Mouse (Mus musculus): ENCODE results near the gene Etaa1. TPM values are rescaled to one million over a fixed set of nuclear protein-coding genes. Genes with fewer than 3 reads are reported as not detected.
A peak's percentile ranks its signal among the peaks of the same experiment; 100 is the strongest.

The Etaa1 gene
- polyA plus RNA-seq (2014; fragmentation: Nextera tagmentation; extraction: Ambion mirVana), result 14.1 and 15.5 TPM in 2 replicates

- Histone ChIP-seq H3K4me2 (peak within 1 kb of the TSS; percentile 73), H3K4me1 (replicated peaks; ENCODE audit: control insufficient read depth, insufficient read depth, low read length) (0 out of 2 replicates have a peak, but pooled peaks cover 6% of the 10 kb centered on the region), H3K27ac (ENCODE audit: low read depth, low read length) (peak within 1 kb of the TSS; percentile 95), H3K9ac (ENCODE audit: low read depth, low read length) (peak within 1 kb of the TSS; percentile 98), H3K9me3 (ENCODE audit: control insufficient read depth, low read length) (no peaks in the 10 kb centered on the region), H3K4me3 (ENCODE audit: low read depth, low read length) (peak within 1 kb of the TSS; percentile 97), H3K27me3 (replicated peaks; ENCODE audit: control insufficient read depth, insufficient read depth, low read length) (no peaks in the 10 kb centered on the region), H3K36me3 (ENCODE audit: control insufficient read depth, insufficient read depth, low read length) (peaks cover 13% of the 10 kb centered on the region)
- under 1% methylated on average over 68 of the region's 69 CpGs for WGBS
- ATAC-seq (replicated peaks; ENCODE audit: low FRiP score), result peak; percentile 99
- DNase-seq (ENCODE audit: low spot score), result peak; percentile 91
These were observed at the start of gene Etaa1 for GRCm38 (mm10) chr11:17953231-17954134. Gene Etaa1 (minus strand): TSS chr11:17953875.

GRCm38 (mm10) chr11:17994151-17994550 is 40.5 kb upstream of the Etaa1 start:
- Histone ChIP-seq H3K27ac (ENCODE audit: low read depth, low read length) (no peak overlapping the region), H3K4me1 (replicated peaks; ENCODE audit: control insufficient read depth, insufficient read depth, low read length) (no peaks in the 10 kb centered on the region), H3K9ac (ENCODE audit: low read depth, low read length) (no peak overlapping the region), H3K9me3 (ENCODE audit: control insufficient read depth, low read length) (no peaks in the 10 kb centered on the region), H3K4me3 (ENCODE audit: low read depth, low read length) (no peak overlapping the region), H3K4me2 (no peak overlapping the region), H3K27me3 (replicated peaks; ENCODE audit: control insufficient read depth, insufficient read depth, low read length) (no peaks in the 10 kb centered on the region), H3K36me3 (ENCODE audit: control insufficient read depth, insufficient read depth, low read length) (no peaks in the 10 kb centered on the region)
- ATAC-seq (replicated peaks; ENCODE audit: low FRiP score) (no peak), DNase-seq (ENCODE audit: low spot score) (no peak)
- WGBS, result 87% methylated on average over 3 of the region's 3 CpGs

GRCm38 (mm10) chr11:17992311-17992710 is 38.6 kb upstream of the Etaa1 start:
- Histone ChIP-seq H3K9me3 (ENCODE audit: control insufficient read depth, low read length) (no peaks in the 10 kb centered on the region), H3K4me3 (ENCODE audit: low read depth, low read length) (no peak overlapping the region), H3K9ac (ENCODE audit: low read depth, low read length) (no peak overlapping the region), H3K4me2 (no peak overlapping the region), H3K36me3 (ENCODE audit: control insufficient read depth, insufficient read depth, low read length) (no peaks in the 10 kb centered on the region), H3K27me3 (replicated peaks; ENCODE audit: control insufficient read depth, insufficient read depth, low read length) (no peaks in the 10 kb centered on the region), H3K27ac (ENCODE audit: low read depth, low read length) (no peak overlapping the region), H3K4me1 (replicated peaks; ENCODE audit: control insufficient read depth, insufficient read depth, low read length) (no peaks in the 10 kb centered on the region)
- no peak for DNase-seq (ENCODE audit: low spot score)
- no peak for ATAC-seq (replicated peaks; ENCODE audit: low FRiP score)
- WGBS, result 77% methylated on average over 9 of the region's 9 CpGs

- H3K9me3 ChIP-seq (ENCODE audit: control insufficient read depth, low read length), result no peaks in the 10 kb centered on the region
- no peaks in the 10 kb centered on the region for H3K27me3 ChIP-seq (replicated peaks; ENCODE audit: control insufficient read depth, insufficient read depth, low read length)
- 78% methylated on average over 2 of the region's 2 CpGs for WGBS
- H3K9ac ChIP-seq (ENCODE audit: low read depth, low read length), result no peak overlapping the region
- H3K36me3 ChIP-seq (ENCODE audit: control insufficient read depth, insufficient read depth, low read length), result no peaks in the 10 kb centered on the region
- no peaks in the 10 kb centered on the region for H3K4me1 ChIP-seq (replicated peaks; ENCODE audit: control insufficient read depth, insufficient read depth, low read length)
- ATAC-seq (replicated peaks; ENCODE audit: low FRiP score) (no peak), DNase-seq (ENCODE audit: low spot score) (no peak)
- H3K4me2 ChIP-seq, result no peak overlapping the region
- H3K27ac ChIP-seq (ENCODE audit: low read depth, low read length), result no peak overlapping the region
- no peak overlapping the region for H3K4me3 ChIP-seq (ENCODE audit: low read depth, low read length)
These were observed 29.7 kb upstream of the Etaa1 start for GRCm38 (mm10) chr11:17983331-17983730.

GRCm38 (mm10) chr11:17981246-17981645 is 27.6 kb upstream of the Etaa1 start:
- Histone ChIP-seq H3K27ac (ENCODE audit: low read depth, low read length) (no peak overlapping the region), H3K4me3 (ENCODE audit: low read depth, low read length) (no peak overlapping the region), H3K9ac (ENCODE audit: low read depth, low read length) (no peak overlapping the region), H3K9me3 (ENCODE audit: control insufficient read depth, low read length) (no peaks in the 10 kb centered on the region), H3K36me3 (ENCODE audit: control insufficient read depth, insufficient read depth, low read length) (no peaks in the 10 kb centered on the region), H3K4me1 (replicated peaks; ENCODE audit: control insufficient read depth, insufficient read depth, low read length) (no peaks in the 10 kb centered on the region), H3K27me3 (replicated peaks; ENCODE audit: control insufficient read depth, insufficient read depth, low read length) (no peaks in the 10 kb centered on the region), H3K4me2 (no peak overlapping the region)
- 66% methylated on average over 4 of the region's 4 CpGs for WGBS
- DNase-seq (ENCODE audit: low spot score) (no peak), ATAC-seq (replicated peaks; ENCODE audit: low FRiP score) (no peak)

- WGBS, result 63% methylated on average over 3 of the region's 3 CpGs
- Histone ChIP-seq H3K4me2 (no peak overlapping the region), H3K27me3 (replicated peaks; ENCODE audit: control insufficient read depth, insufficient read depth, low read length) (no peaks in the 10 kb centered on the region)
These were observed 21.9 kb upstream of the Etaa1 start for GRCm38 (mm10) chr11:17975581-17975980.

GRCm38 (mm10) chr11:17952791-17953190 is 884 bp downstream of the Etaa1 start:
- Histone ChIP-seq H3K27ac (ENCODE audit: low read depth, low read length) (0 out of 2 replicates have a peak overlapping the region, but pooled peaks have one; percentile 95), H3K4me2 (peak overlapping the region; percentile 73), H3K4me1 (replicated peaks; ENCODE audit: control insufficient read depth, insufficient read depth, low read length) (0 out of 2 replicates have a peak, but pooled peaks cover 6% of the 10 kb centered on the region), H3K36me3 (ENCODE audit: control insufficient read depth, insufficient read depth, low read length) (peaks cover 13% of the 10 kb centered on the region), H3K9me3 (ENCODE audit: control insufficient read depth, low read length) (no peaks in the 10 kb centered on the region), H3K4me3 (ENCODE audit: low read depth, low read length) (peak overlapping the region; percentile 97), H3K27me3 (replicated peaks; ENCODE audit: control insufficient read depth, insufficient read depth, low read length) (no peaks in the 10 kb centered on the region), H3K9ac (ENCODE audit: low read depth, low read length) (peak overlapping the region; percentile 98)
- no peak for DNase-seq (ENCODE audit: low spot score)
- WGBS, result 4% methylated on average over 3 of the region's 3 CpGs
- no peak for ATAC-seq (replicated peaks; ENCODE audit: low FRiP score)

More at GRCm38 (mm10) chr11:17975581-17975980, 21.9 kb upstream of the Etaa1 start:
- Histone ChIP-seq H3K9ac (ENCODE audit: low read depth, low read length) (no peak overlapping the region), H3K9me3 (ENCODE audit: control insufficient read depth, low read length) (no peaks in the 10 kb centered on the region), H3K27ac (ENCODE audit: low read depth, low read length) (no peak overlapping the region), H3K4me3 (ENCODE audit: low read depth, low read length) (no peak overlapping the region), H3K36me3 (ENCODE audit: control insufficient read depth, insufficient read depth, low read length) (no peaks in the 10 kb centered on the region), H3K4me1 (replicated peaks; ENCODE audit: control insufficient read depth, insufficient read depth, low read length) (no peaks in the 10 kb centered on the region)
- no peak for DNase-seq (ENCODE audit: low spot score)
- no peak for ATAC-seq (replicated peaks; ENCODE audit: low FRiP score)

GRCm38 (mm10) chr11:17951336-17951735 is 2.3 kb downstream of the Etaa1 start:
- no peak overlapping the region for H3K27ac ChIP-seq (ENCODE audit: low read depth, low read length)
- ATAC-seq (replicated peaks; ENCODE audit: low FRiP score) (no peak), DNase-seq (ENCODE audit: low spot score) (no peak)
- H3K4me3 ChIP-seq (ENCODE audit: low read depth, low read length), result no peak overlapping the region
- H3K36me3 ChIP-seq (ENCODE audit: control insufficient read depth, insufficient read depth, low read length), result peaks cover 18% of the 10 kb centered on the region
- no peak overlapping the region for H3K9ac ChIP-seq (ENCODE audit: low read depth, low read length)
- H3K4me1 ChIP-seq (replicated peaks; ENCODE audit: control insufficient read depth, insufficient read depth, low read length), result 0 out of 2 replicates have a peak, but pooled peaks cover 6% of the 10 kb centered on the region
- no peaks in the 10 kb centered on the region for H3K27me3 ChIP-seq (replicated peaks; ENCODE audit: control insufficient read depth, insufficient read depth, low read length)
- H3K9me3 ChIP-seq (ENCODE audit: control insufficient read depth, low read length), result no peaks in the 10 kb centered on the region
- 88% methylated on average over 3 of the region's 3 CpGs for WGBS
- H3K4me2 ChIP-seq, result no peak overlapping the region
